Mouse (Mus musculus): Measurements from ENCODE around the gene Focad.
"Not testable (repeated sequence)": the region's sequence is repeated elsewhere in the genome, so short reads cannot be mapped to it uniquely, and the experiment has no call there.

Gene Focad

DNA sequence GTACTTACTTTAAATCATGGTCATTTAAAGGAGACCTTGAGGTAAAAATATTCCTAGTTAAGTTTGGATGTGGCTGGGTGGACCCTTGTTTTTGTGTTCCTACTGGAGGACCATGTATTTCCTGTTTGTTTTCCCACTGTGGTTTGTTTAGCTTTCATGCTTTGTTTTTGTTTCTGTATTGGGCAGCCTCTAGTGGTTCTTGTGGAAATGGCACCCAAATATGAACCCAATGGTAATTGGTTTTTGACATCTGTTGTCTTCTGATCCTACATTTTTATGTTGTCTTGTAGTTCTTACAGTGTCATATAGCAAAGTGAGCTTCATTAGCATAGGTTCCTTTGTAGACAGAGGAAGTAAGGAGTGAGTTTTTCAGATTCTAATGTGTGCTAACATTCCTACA, 207.9 kb downstream of the Focad start:
- peak in 1 of 2 experiments; percentile 7 for DNase-seq (ENCODE audit: low spot score in 2 of 2)

DNA sequence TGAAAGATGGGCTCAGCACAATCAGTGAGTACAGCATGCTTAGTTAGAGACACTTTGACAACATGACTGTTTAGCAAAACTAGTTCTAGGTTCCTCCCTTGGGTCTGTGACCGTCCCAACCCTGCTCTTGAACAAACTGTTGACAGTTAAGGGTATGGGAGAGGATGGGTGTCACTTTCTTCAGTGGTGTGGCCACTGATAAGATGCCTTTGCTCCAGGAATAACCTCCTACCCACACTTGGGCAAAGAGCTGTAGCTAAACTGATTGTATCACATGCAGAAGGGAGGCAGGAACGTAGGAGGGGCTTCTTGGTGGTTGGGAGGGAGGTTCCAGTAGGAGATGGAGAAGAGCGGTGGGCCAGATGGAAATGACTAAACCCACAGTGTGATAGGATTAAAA, 213.3 kb downstream of the Focad start:
- DNase-seq (ENCODE audit: low spot score in 2 of 2): no peak

DNA sequence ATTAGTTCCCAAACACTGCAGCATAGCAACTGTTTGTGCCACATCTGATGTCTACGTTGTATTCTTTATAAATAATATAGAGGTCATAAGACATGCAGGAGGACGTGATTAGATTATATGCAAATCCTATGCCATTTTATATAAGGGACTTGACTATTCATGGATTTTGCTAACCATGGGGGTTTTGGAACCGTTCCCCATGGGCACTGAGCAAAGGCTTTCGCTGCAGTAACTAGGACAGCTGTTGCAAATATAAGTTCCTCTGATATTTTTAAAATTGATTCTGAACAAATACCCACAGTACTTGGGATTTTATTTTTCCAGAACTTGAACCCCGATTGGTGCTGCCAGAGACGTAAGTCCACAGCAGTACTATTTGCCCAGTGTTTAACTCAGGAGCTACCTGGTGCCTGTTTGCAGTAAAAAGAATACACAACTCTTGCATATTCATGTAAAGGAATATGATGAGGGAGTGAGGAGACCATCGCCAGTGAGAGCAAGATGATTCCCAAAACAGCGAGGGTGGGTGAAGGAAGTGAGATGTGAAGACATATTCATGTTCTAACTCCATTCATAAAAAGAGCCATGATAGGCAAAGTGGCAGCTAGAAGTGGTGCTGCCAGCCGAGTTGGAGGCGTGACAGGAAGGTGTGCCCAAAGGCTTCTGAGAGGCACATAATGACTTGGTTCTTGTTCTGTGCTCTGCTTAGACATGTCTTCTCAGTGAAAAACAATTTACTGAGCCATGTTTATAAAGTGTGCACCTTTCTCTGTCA, 214.1 kb downstream of the Focad start:
- DNase-seq (ENCODE audit: low spot score in 2 of 2): no peak

DNA sequence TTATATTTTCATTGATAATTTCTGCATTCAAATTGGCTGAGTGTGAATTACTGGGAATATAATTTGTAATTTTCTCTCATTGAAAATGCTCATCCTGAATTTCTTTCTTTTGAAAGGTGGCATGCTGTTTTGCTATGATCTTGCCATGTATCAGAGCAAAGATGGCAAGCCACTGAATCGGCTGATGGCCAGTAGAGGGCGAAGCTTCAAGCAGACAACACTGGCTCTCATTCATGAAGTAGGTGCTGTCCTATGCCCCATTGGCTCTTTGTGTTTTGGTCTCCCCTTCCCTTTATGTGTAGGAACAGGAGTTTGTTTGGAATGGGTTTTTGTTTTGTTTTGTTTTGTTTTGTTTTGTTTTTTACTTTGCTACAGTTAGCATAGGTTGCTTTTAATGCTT, 215.2 kb downstream of the Focad start:
- DNase-seq (ENCODE audit: low spot score in 2 of 2): peak in 1 of 2 experiments; percentile 22

DNA sequence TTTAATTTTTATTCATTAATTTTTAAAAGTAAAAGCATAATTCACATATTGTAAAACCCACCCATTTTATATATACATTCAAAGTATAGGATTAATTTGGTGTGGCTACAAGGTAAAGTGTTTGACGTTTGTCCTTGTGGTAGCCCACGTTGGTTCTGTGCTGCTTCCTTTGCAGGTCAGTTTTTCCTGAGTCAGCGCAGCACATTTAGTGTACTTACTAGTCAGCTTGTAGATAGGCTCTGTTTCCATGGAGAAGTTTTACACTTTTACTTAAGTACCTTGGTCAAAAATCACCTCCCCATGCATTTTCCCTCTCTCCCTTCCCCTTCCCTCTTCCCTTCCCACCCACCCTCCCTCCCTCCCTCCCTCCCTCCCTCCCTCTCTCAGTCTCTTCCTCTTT, 220.5 kb downstream of the Focad start:
- DNase-seq (ENCODE audit: low spot score in 2 of 2): no peak

DNA sequence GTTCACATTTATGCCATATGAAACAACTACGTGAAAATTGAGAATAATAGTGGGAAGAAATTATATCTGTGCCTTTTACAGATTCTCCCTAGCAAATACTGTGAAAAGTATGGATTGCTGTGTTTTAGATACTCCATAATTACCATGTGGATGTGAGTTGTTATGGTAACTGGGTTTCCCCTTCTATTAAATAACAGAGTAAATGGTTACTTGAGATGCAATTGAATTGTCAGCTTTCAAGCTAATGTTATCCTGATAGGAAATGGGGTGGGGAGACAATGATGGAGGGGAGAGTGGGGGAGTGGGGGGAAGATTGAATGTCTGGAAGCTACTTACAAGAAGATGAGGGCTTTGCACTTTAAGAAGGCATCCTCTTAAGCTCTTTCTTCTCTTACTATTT, 225.6 kb downstream of the Focad start:
- no peak for DNase-seq (ENCODE audit: low spot score in 2 of 2)

DNA sequence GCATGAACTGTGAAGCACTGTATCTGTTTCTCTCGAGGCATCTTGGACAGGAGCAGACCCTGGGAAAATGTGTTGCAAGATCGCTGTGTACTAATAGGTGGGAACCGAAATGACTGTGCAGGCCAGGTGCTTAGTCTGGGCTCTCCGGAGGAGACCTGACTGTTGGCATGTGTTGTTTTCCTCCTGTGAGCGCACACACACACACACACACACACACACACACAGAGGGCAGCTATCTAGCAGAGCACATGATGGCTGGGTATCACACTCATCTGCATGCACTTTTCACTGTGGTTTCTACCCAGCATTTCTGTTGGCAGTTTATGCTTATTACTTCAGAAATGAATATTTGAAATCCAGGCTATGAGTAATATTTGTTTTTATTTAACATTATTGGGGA, 231.0 kb downstream of the Focad start:
- no peak for DNase-seq (ENCODE audit: low spot score in 2 of 2)

DNA sequence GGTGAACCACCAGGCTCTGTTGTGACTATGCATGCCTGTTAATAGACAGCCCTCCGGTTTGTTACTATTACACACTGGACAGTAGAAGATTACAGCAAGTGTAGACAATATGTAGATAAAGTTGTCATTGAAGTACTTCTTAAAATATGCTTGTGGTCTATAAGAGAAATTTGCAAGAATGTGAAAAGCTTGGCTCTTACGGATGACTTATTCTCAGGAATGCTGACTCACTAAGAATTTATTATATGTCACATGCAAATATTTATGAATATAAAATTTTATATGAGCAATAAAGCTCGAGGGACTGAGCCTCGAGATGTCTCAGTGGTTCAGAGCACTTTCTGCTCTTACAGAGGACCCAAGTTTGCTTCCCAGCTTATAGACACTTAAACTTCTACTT, 240.1 kb downstream of the Focad start:
- DNase-seq (ENCODE audit: low spot score in 2 of 2): no peak

DNA sequence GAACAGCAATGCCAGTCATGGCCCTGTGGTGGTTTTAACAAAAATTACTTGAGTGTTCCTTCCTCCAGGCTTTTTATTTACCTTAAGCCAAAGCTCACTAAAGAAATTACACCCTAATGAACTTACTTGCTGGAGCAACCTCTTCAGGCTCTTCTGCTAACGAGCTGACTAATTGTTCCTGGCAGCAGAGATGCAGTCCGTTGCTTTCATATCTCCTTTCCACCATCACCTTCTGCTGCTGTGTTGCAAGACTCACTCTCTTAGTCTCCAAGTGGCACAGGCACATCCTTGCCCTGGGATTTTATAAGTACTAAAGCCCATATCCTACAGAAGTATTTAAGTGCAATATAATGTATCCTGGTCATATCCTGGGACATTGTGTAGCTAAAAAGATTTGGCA, 242.3 kb downstream of the Focad start:
- DNase-seq (ENCODE audit: low spot score in 2 of 2): no peak

DNA sequence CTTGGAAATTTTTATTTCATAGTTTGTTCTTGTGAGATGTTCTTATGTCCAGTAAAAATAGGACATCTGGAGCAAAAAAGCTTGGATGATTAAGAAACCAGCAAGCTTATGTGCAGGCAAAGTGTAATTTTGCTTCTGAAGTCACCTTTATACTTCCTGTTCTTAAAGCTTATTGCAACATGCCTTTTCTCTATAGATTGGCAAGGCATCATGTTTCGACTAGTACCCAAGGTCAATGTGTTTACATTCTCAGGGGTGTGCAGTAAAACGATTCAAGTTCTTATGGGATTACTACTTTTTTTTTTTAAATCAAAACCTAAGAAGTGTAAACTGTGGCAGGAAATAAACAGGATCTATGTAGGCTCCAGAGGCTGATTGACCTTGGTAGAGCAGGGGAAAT, 242.9 kb downstream of the Focad start:
- DNase-seq (ENCODE audit: low spot score in 2 of 2): no peak

DNA sequence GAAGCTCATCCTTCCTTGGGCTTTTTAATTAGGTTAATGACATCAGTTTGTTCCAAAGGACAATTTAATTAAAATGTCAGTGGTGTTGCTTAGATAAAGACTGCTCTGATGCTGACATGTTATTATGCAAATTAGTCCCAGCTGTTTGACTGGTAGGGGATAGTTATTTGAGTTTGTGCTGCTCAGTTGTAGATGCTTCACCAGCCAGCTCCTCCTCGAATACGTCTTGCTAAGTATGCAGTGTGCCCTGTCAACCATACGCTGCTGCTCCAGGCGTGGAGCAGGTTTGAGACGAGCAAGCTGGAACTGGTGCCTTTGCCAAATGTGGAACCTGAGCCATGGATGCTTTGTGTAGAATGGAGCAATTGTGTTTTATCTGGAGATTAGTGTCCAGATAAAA, 243.7 kb downstream of the Focad start:
- DNase-seq (ENCODE audit: low spot score in 2 of 2): no peak

DNA sequence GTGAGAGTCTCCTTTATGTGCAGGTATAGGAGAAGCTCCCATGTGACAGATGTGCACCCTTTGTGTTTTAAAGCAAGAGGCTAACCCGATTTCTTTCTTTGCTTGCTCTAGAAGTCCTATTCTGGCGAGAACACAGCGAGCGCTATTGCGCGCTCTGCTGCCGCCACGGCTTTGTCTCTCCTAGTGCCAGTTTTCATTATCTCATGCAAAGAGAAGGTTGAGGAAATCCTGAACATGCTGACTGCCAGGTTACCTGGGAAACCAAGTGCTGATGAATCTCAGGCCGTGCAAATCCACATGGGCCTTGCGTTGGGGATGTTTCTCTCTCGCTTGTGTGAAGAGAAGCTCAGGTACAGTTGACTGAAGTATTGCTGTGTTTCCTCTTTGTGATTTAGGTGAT, 250.0 kb downstream of the Focad start:
- no peak for DNase-seq (ENCODE audit: low spot score in 2 of 2)

DNA sequence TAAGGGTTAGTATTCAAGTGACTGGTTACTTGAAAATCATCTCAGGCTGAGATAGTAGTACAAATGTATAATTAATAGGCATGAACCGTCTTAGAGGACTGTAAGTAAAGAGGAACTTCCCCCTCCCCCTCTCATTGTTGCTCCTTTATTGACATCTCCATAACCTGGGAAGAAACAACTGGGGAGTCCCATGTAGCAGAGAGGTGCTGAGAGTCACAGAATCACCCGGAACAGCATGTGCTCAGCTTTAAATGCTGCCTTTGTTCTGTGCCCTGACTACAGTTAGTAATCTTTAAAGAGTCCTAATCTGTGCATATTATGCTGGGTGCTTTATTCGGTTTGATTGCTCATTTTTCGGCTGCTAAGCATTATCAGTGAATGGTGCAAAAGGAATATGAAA, 250.6 kb downstream of the Focad start:
- DNase-seq (ENCODE audit: low spot score in 2 of 2): no peak

DNA sequence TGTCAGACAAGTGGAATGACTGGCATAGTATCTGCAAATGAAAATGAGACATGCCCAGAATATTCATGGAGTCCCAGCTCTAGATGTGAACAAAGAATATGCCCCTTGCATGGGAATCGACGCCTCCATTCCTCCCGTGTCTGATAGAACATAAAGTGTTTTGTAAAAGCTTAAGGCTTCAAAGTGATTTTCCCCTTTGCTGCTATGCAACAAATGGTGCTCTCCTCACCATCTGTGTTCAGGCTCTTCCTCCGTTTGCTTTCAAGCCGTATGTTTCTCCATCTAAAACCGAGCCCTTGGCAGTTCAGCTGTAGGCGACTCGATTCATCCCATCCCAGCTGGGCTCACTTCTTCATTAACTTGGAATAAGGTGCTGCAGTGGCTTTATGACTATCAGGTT, 251.5 kb downstream of the Focad start:
- DNase-seq (ENCODE audit: low spot score in 2 of 2): no peak

DNA sequence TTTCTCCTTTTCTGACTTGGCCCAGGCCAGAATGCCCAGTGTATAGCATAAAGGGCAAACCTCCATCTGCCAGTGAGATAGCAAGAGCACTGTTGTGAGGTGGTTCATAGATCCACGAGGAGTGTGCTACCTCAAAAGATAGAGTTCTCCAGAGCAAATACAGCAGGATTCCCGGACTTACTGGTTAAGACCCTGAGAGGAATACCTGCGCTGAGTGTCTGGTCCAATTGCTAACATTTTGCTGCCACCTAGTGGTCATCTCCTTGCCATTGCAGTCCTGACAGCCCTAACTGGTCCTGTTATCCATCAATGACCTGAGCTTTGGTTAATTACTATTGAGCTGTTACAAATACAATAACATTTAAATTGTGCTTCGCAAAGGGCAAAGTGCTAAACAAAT, 256.5 kb downstream of the Focad start:
- peak; percentile 9 to 72 for DNase-seq (ENCODE audit: low spot score in 2 of 2)

DNA sequence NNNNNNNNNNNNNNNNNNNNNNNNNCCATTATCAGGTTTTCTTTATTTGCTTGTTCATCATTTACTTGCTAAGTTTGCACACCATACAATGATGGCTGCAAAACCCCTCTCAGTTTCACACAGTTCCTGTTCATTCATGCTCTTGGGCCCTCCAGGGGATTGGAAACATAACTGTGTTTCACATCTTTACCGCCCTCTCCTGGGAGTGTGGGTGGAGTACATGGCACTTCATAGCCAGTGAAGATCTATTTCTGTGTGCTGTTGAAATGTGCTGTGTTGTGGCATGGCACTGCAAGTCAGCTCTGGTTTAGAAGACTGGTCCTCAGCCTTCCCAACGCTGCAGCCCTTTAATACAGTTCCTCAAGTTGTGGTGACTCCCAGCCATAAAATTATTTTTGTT, 262.2 kb downstream of the Focad start:
- DNase-seq (ENCODE audit: low spot score in 2 of 2): peak in 1 of 2 experiments; percentile 30

DNA sequence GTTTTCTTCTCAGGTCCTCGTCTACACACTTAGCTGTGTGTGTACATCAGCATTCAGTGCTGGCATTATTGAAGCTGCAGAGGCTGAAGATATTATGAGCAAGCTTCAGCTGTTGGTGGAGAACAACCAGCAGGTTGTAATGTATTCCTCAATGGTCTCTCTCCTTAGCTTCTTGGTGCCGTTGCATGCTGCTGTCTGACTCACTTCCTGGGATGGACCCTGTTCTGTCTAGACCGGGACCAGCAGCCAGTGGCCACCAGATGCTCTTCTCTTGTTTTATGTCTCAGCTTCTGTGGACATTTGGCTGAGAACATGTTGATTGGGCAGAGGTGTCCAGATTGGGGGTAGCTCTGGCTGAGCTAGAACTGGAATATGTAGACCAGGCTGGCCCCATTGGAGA, 263.0 kb downstream of the Focad start:
- DNase-seq (ENCODE audit: low spot score in 2 of 2): no peak

DNA sequence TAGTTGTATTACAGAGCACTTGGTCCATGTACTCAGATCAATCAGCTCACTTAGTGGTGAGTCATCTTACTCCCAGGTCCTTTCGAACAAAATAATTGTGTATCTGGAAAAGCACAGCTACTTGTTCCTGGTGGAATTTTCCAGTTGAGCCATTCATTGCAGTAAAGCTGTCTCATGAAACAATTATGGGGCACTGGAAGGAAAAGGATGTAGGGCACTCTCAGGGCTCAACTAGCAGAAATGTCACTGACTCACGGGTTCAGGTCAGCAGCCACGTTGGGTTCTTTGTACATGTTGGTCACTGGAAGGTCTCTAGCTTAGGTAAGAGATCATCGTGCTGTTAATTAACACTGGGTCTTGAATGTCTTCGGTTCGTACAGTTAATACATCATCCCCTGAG, 275.5 kb downstream of the Focad start:
- DNase-seq (ENCODE audit: low spot score in 2 of 2): no peak

DNA sequence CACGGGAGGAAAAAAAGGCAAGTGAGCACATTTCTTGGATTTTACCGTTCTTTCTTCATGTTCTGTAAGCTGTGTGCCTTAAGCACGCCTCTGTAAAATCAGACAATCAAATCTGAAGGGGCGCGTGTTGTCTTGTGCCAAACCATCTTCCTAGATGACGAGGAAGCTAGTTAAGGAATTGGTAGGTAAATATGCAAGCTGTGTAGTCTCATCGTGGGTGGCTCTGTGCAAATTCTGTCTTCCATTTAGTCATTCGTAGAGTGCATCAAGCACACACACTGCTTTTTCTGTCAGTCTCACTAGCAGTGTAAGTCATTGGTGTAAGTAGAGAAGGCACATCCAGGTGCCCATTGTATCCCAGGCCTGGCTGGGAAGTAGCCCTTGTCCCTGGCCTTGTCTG, 276.4 kb downstream of the Focad start:
- no peak for DNase-seq (ENCODE audit: low spot score in 2 of 2)

DNA sequence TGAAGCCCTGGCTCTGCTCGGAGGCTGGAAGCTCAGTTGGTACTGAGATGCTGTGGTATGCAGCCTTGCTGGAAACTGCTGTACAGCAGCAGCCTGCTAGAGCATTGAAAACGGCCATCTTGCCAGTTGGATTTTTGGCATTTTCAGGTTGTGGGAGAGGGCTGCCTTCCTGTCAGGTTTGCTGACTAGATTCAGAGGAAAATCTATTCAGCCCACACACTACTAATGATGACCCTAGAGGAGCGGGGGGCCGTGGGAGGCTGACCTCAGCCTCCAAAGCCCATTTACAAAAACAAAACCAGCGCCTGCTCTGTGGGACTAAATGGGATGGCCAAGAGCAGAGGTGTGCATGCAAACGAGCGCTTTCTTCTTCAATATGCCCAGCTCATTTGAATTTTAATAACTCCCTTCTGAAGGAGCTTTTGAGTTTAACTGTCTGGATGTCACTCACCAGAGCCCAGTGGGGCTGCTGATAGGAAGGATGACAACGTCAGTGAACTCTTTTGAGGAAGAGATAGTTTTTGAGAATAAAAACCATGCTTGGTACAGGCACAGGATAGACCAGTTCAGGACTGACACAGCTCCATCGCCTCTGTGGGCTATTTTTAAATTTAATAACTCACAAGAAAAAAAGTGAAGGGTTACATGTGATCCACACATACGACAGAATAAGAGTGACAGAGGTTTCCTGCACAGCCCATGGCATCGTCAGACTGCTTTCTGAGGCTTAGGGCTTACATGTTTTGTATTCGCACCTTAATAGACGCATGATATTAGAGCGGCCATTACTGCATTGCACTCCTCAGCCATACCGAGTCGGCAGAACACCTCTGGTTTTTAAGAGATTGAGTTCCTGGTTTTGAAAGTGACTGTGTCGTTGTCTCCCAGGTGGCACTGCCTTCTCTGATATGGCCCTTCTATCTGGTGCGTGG, 278.1 kb downstream of the Focad start:
- DNase-seq (ENCODE audit: low spot score in 2 of 2): no peak

DNA sequence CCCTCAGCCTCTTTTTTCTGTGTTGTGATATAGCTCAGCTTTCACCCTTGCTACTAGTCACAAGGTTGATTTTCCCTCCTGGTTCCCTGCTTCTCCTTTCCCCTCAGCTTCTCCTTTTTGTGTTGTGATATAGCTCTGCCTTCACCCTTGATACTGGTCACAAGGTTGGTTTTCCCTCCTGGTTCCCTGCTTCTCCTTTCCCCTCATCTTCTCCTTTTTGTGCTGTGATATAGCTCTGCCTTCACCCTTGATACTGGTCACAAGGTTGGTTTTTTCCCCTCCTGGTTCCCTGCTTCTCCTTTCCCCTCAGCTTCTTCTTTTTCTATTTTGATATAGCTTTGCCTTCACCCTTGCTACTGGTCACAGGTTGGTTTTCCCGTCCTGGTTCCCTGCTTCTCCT, 295.6 kb downstream of the Focad start:
- no peak for DNase-seq (ENCODE audit: low spot score in 2 of 2)

DNA sequence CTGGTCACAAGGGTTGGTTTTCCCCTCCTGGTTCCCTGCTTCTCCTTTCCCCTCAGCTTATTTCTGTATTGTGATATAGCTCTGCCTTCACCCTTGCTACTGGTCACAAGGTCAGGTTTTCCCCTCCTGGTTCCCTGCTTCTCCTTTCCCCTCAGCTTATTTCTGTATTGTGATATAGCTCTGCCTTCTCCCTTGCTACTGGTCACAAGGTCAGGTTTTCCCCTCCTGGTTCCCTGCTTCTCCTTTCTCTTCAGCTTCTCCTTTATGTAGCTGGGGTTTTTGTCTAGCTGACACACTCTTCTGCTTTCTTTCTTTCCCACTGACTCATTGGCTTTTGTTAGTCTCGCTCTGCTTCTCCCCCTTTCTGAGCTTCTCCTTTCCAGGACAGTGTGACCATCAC, 296.2 kb downstream of the Focad start:
- DNase-seq (ENCODE audit: low spot score in 2 of 2): not testable (repeated sequence)

DNA sequence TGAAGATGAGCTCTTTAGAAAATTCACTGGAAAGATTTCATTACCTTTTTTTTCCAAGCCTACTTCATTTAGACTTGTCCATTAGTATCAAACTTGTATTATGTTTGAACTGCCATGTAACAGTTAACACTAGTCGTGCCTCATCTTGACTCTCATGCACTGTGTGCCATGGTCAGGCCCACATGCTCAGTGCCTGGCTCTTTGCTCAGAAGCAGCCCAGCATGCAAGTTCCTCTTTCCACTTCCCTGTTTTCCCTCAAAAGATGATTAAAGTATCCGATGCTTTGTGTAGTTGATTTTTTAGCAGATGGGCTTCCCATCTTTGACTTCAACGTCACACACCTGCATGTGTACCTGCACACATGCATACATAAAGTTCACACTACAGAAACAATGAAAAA, 301.3 kb downstream of the Focad start:
- no peak for DNase-seq (ENCODE audit: low spot score in 2 of 2)
